Mouse (Mus musculus) embryo, embryonic 11 days (tissue): ENCODE measurements around the gene Pcbp3.

Source experiments
- DNase-seq: peaks from one replicate; pipeline ENCODE4 v3.0.0-alpha.2; 2015

Pcbp3 gene

GRCm38 (mm10) chr10:76924441-76924840 lies 37.2 kb downstream of the Pcbp3 start:
- DNase-seq, result no peak

- no peak for DNase-seq
Measured at GRCm38 (mm10) chr10:76918086-76918485, 43.6 kb downstream of the Pcbp3 start.

DNA sequence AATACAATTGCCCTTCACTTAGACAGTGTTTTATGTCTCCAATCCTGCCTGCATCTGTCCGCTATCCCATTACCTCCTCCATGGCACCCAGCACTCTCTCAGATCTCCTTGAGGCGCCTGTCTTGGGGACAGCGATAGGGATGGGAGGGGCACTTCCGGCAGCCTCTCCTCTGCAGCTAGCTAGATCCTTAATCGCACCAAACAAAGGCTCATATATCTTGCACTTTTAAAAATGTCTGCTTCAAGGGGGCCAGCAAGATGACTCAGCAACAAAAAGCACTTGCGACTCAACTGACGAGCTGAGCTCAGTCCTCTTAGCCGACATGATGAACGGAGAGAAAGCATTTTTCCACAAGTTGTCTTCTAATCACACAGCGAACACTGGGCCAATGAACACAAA lies 55.3 kb downstream of the Pcbp3 start:
- DNase-seq, result peak; percentile 22

DNA sequence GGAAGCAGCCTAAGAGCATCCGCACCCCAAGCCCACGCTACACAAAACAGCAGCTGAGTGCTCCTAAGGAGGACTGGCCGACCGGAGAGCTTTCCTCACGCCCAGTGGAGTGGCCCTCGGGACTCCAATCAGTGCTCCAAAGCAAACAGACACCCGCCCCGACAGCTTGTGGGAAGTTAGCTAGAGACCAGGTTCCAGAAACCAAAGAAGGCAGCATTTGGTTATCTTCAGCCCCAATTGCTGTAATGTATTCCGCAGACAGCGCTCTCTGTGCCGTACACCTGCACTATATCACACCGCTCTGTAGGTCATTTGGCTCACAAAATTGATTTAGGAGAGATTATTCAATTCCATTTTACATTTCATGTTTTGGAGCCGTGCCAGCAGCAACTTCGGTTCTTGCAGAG lies 55.7 kb downstream of the Pcbp3 start:
- DNase-seq, result no peak

- no peak for DNase-seq
Measured at GRCm38 (mm10) chr10:76903694-76904093, 58.0 kb downstream of the Pcbp3 start.

GRCm38 (mm10) chr10:76903099-76903498 lies 58.6 kb downstream of the Pcbp3 start:
- DNase-seq, result no peak

DNA sequence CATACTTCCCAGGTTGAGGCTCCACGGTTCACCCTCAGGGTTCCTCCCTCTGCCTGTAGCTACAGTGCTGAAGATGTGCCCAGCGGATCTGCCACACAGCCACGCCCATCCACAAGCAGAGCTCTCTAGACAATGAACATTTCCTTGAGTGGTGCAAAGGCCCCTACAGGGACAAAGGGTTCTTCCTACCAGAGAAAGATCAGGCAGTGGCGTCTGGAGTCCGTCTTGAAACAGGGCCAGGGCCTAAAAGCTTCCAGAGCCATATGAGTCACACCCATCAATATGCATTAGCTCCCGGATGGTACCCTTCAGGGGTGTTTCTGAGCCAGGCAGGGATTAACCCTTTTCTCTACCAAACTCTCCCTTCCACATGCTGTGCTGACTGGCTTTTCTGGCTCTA lies 59.1 kb downstream of the Pcbp3 start:
- DNase-seq, result peak; percentile 44

DNA sequence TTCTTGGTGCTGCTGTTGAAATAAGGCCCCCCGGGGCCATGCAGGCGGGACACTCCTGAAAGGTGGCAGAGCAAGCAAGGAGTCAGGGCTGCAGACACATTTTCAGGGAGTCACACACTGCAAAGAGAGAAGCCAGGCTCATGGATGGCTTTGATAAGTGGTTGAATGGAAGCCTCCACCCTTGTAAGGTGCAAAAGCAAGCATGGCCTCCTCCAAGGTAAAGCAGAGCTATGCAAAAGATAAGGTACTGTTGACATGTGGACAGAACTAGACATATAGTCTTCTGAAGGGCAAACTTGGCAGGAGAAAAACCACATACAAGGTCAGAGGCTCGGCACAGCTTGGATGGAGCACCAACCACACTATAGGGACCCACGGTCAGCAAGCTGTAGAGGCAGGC lies 63.3 kb downstream of the Pcbp3 start:
- no peak for DNase-seq

GRCm38 (mm10) chr10:76891456-76891855 lies 70.2 kb downstream of the Pcbp3 start:
- DNase-seq, result no peak

- DNase-seq, result no peak
Measured at GRCm38 (mm10) chr10:76883442-76884244, 78.0 kb downstream of the Pcbp3 start.

- no peak for DNase-seq
Measured at GRCm38 (mm10) chr10:76882644-76883441, 78.8 kb downstream of the Pcbp3 start.

- no peak for DNase-seq
Measured at GRCm38 (mm10) chr10:76881900-76882299, 79.8 kb downstream of the Pcbp3 start.

DNA sequence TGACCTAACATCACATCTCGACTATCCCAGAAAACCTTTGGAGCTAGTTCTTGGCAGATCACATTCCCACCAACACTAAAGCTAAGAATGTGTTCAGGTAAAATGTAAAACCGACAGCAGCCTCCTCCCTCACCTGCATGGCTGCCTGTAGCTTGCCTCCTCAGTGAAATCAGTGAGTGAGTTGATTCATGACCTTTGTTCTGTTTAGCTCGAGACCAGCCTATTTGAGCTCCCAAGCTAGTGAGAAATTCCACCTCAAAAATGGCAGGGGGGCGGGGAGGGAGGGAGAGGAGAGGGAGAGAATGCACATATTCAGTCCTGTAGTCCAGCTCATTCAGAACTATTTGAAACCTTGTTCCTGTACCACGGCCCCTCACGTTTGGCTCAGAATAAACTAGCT lies 86.4 kb downstream of the Pcbp3 start:
- no peak for DNase-seq

DNA sequence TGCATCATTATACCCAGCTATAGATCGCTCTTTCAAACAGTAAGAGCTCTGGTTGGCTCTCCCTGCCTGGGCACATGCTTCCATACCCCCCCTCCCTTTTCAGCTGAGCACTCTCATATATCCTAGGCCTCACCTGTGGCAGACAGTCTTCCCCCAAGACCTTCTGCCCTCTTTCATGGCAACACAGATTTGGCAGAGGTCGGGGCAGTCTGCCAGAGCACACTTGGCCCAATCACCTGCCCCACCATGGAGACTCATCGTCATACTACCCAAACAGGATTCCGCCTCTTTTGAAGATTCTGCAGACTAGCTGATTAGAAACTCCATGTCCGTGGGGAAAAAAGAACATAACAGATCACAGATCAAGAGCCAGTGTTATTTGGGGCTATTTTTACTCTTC lies 86.8 kb downstream of the Pcbp3 start:
- no peak for DNase-seq

DNA sequence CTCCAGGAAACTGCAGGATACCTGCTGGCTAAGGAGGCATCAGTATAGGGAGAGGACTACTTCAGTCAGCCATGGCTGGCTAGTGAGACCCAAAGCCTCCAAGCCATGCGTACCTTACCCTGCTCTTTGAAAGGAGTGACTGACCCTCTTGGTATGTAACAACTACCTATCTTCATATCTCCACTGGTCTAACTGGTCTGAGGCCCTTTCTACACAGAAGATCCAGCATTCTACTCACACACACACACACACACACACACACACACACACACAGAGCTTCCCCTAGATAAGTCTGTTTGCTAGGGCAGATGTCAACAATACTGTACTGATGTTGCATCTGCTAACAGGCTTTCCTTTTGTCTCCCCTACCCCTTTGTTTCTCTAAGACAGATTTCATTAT lies 87.3 kb downstream of the Pcbp3 start:
- no peak for DNase-seq

GRCm38 (mm10) chr10:76873948-76874347 lies 87.7 kb downstream of the Pcbp3 start:
- no peak for DNase-seq

- DNase-seq, result no peak
Measured at GRCm38 (mm10) chr10:76872736-76873135, 89.0 kb downstream of the Pcbp3 start.

GRCm38 (mm10) chr10:76865936-76866335 lies 95.8 kb downstream of the Pcbp3 start:
- DNase-seq, result no peak

DNA sequence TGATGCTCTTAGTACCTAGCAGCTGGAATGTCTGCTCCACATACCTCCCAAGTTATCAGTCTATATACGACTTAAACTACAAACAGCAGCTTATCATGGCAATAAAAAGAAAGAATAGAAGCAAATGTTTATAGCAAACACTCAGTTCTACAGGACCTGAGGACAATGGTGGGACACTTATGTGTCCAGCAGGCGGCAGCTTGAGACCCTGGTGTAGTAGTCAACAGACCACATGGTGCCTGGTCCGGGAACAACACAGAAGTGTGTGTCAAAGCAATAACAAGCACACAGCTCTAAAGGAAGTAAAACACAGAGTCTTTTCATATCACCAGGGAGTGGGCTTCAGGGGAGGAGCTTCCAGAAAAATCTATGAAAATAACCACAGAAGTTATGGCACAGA lies 100.7 kb downstream of the Pcbp3 start:
- no peak for DNase-seq

- no peak for DNase-seq
Measured at GRCm38 (mm10) chr10:76859355-76860127, 102.1 kb downstream of the Pcbp3 start.

GRCm38 (mm10) chr10:76857879-76858278 lies 103.8 kb downstream of the Pcbp3 start:
- no peak for DNase-seq

- DNase-seq, result no peak
Measured at GRCm38 (mm10) chr10:76846480-76846879, 115.2 kb downstream of the Pcbp3 start.

- no peak for DNase-seq
Measured at GRCm38 (mm10) chr10:76844901-76845300, 116.8 kb downstream of the Pcbp3 start.
